Mouse (Mus musculus): ENCODE measurements around the gene Spata32. TPM values are rescaled to one million over a fixed set of nuclear protein-coding genes. Genes with fewer than 3 reads are reported as not detected.

The Spata32 gene
- not detected in 2 replicates for polyA plus RNA-seq (2015; fragmentation: Nextera tagmentation; extraction: Ambion mirVana)

GRCm38 (mm10) chr11:103217790-103218516 lies at the start of gene Spata32:
Gene Spata32 (minus strand): TSS chr11:103218432.
- peak within 1 kb of the TSS; percentile 96 for H3K4me2 ChIP-seq
- peaks cover 7% of the 10 kb centered on the region; the same call in 1 of the 2 replicates for H3K27me3 ChIP-seq
- ATAC-seq = peak; percentile 91
- H3K36me3 ChIP-seq (ENCODE audit: poor library complexity, severe bottlenecking) = peaks cover 28% of the 10 kb centered on the region
- H3K27ac ChIP-seq = peak within 1 kb of the TSS; percentile 32; the same call in 1 of the 2 replicates
- 0 out of 2 replicates have a peak, but pooled peaks cover 3% of the 10 kb centered on the region for H3K9me3 ChIP-seq (replicated peaks)
- peak within 1 kb of the TSS; percentile 48 for H3K4me3 ChIP-seq
- 1% methylated on average over 45 of the region's 45 CpGs for WGBS
- H3K9ac ChIP-seq = peak within 1 kb of the TSS; percentile 64
- peaks cover 10% of the 10 kb centered on the region; the same call in 1 of the 2 replicates for H3K4me1 ChIP-seq

- peaks cover 55% of the 10 kb centered on the region for H3K4me1 ChIP-seq
- H3K4me3 ChIP-seq = peak within 1 kb of the TSS; percentile 69
- no peaks in the 10 kb centered on the region for H3K27me3 ChIP-seq
- H3K36me3 ChIP-seq (ENCODE audit: poor library complexity, severe bottlenecking) = no peaks in the 10 kb centered on the region
- H3K9ac ChIP-seq = peak within 1 kb of the TSS; percentile 82
- peak within 1 kb of the TSS; percentile 85 for H3K4me2 ChIP-seq
- H3K27ac ChIP-seq = peak within 1 kb of the TSS; percentile 87
- under 1% methylated on average over 53 of the region's 55 CpGs for WGBS
- peak; percentile 99 for ATAC-seq
- H3K9me3 ChIP-seq (replicated peaks) = no peaks in the 10 kb centered on the region
Measured at GRCm38 (mm10) chr11:103267346-103268219, 49.4 kb upstream of the Spata32 start, which contains the start of gene Map3k14. Gene Map3k14 (minus strand): TSS chr11:103267472.

- Histone ChIP-seq H3K27me3 (no peaks in the 10 kb centered on the region), H3K9me3 (replicated peaks) (no peaks in the 10 kb centered on the region), H3K4me3 (peak overlapping the region; percentile 69), H3K4me1 (peaks cover 55% of the 10 kb centered on the region), H3K36me3 (ENCODE audit: poor library complexity, severe bottlenecking) (no peaks in the 10 kb centered on the region), H3K27ac (peak overlapping the region; percentile 87), H3K9ac (peak overlapping the region; percentile 82), H3K4me2 (peak overlapping the region; percentile 85)
- under 1% methylated on average over 42 of the region's 42 CpGs for whole genome bisulfite sequencing
- ATAC-seq = no peak; the same call in 1 of the 2 replicates
Measured at GRCm38 (mm10) chr11:103266729-103267345, 48.6 kb upstream of the Spata32 start.

GRCm38 (mm10) chr11:103265856-103266255 lies 47.6 kb upstream of the Spata32 start:
- Histone ChIP-seq H3K27me3 (no peaks in the 10 kb centered on the region), H3K27ac (no peak overlapping the region), H3K9ac (no peak overlapping the region), H3K36me3 (ENCODE audit: poor library complexity, severe bottlenecking) (no peaks in the 10 kb centered on the region), H3K4me3 (peak overlapping the region; percentile 69), H3K4me1 (peaks cover 55% of the 10 kb centered on the region), H3K4me2 (peak overlapping the region; percentile 85), H3K9me3 (replicated peaks) (no peaks in the 10 kb centered on the region)
- WGBS = 53% methylated on average over 2 of the region's 2 CpGs
- ATAC-seq = no peak

- Histone ChIP-seq H3K9me3 (replicated peaks) (no peaks in the 10 kb centered on the region), H3K27me3 (no peaks in the 10 kb centered on the region), H3K4me2 (peak overlapping the region; percentile 85), H3K27ac (no peak overlapping the region), H3K36me3 (ENCODE audit: poor library complexity, severe bottlenecking) (no peaks in the 10 kb centered on the region), H3K9ac (no peak overlapping the region), H3K4me1 (peaks cover 55% of the 10 kb centered on the region), H3K4me3 (peak overlapping the region; percentile 7)
- 20% methylated on average over 7 of the region's 7 CpGs for WGBS
- no peak for ATAC-seq
Measured at GRCm38 (mm10) chr11:103265211-103265610, 47.0 kb upstream of the Spata32 start.

GRCm38 (mm10) chr11:103264427-103265005 lies 46.3 kb upstream of the Spata32 start:
- Histone ChIP-seq H3K27ac (peak overlapping the region; percentile 59), H3K9ac (peak overlapping the region; percentile 34), H3K27me3 (no peaks in the 10 kb centered on the region), H3K9me3 (replicated peaks) (no peaks in the 10 kb centered on the region), H3K4me2 (peak overlapping the region; percentile 85), H3K4me3 (no peak overlapping the region; the same call in 1 of the 2 replicates), H3K4me1 (peaks cover 55% of the 10 kb centered on the region), H3K36me3 (ENCODE audit: poor library complexity, severe bottlenecking) (no peaks in the 10 kb centered on the region)
- no peak for ATAC-seq
- WGBS = 69% methylated on average over 20 of the region's 20 CpGs

- 0 out of 2 replicates have a peak overlapping the region, but pooled peaks have one; percentile 4 for H3K27ac ChIP-seq
- no peak for ATAC-seq
Measured at GRCm38 (mm10) chr11:103263551-103263950, 45.3 kb upstream of the Spata32 start.

GRCm38 (mm10) chr11:103262412-103263267 lies 44.4 kb upstream of the Spata32 start:
- H3K36me3 ChIP-seq (ENCODE audit: poor library complexity, severe bottlenecking) = no peaks in the 10 kb centered on the region
- ATAC-seq = no peak
- H3K27ac ChIP-seq = no peak overlapping the region
- WGBS = 81% methylated on average over 20 of the region's 20 CpGs
- peaks cover 43% of the 10 kb centered on the region for H3K4me1 ChIP-seq
- H3K27me3 ChIP-seq = no peaks in the 10 kb centered on the region
- H3K9me3 ChIP-seq (replicated peaks) = no peaks in the 10 kb centered on the region
- no peak overlapping the region for H3K4me2 ChIP-seq
- no peak overlapping the region for H3K4me3 ChIP-seq
- H3K9ac ChIP-seq = no peak overlapping the region

More at GRCm38 (mm10) chr11:103263551-103263950, 45.3 kb upstream of the Spata32 start:
- 36% methylated on average over 10 of the region's 10 CpGs for WGBS
- Histone ChIP-seq H3K36me3 (ENCODE audit: poor library complexity, severe bottlenecking) (no peaks in the 10 kb centered on the region), H3K9ac (no peak overlapping the region), H3K27me3 (no peaks in the 10 kb centered on the region), H3K4me1 (peaks cover 50% of the 10 kb centered on the region), H3K4me3 (no peak overlapping the region), H3K9me3 (replicated peaks) (no peaks in the 10 kb centered on the region), H3K4me2 (peak overlapping the region; percentile 11; the same call in 1 of the 2 replicates)

GRCm38 (mm10) chr11:103261671-103262411 lies 43.6 kb upstream of the Spata32 start:
- Histone ChIP-seq H3K4me1 (peaks cover 45% of the 10 kb centered on the region), H3K9me3 (replicated peaks) (no peaks in the 10 kb centered on the region), H3K27ac (no peak overlapping the region), H3K4me2 (no peak overlapping the region), H3K4me3 (no peak overlapping the region), H3K9ac (no peak overlapping the region), H3K27me3 (no peaks in the 10 kb centered on the region), H3K36me3 (ENCODE audit: poor library complexity, severe bottlenecking) (no peaks in the 10 kb centered on the region)
- no peak for ATAC-seq
- 88% methylated on average over 7 of the region's 7 CpGs for WGBS

GRCm38 (mm10) chr11:103260515-103261192 lies 42.4 kb upstream of the Spata32 start:
- Histone ChIP-seq H3K36me3 (ENCODE audit: poor library complexity, severe bottlenecking) (no peaks in the 10 kb centered on the region), H3K9me3 (replicated peaks) (no peaks in the 10 kb centered on the region), H3K9ac (no peak overlapping the region), H3K4me3 (no peak overlapping the region), H3K27ac (no peak overlapping the region), H3K4me1 (peaks cover 34% of the 10 kb centered on the region), H3K4me2 (no peak overlapping the region), H3K27me3 (no peaks in the 10 kb centered on the region)
- no peak for ATAC-seq
- 89% methylated on average over 12 of the region's 12 CpGs for WGBS
